Mouse (Mus musculus) heart, embryonic 11.5 days (tissue): ENCODE data around the gene Krtap14. TPM values are rescaled to one million over a fixed set of nuclear protein-coding genes. Genes with fewer than 3 reads are reported as not detected.

ENCODE experiments used
- ATAC-seq: fragments of 200-750 bp; cut with Nextera tagmentation; replicated peaks from 2 replicates; pipeline ENCODE4 v1.8.0; 2017; ENCODE audit warnings: moderate library complexity; ENCODE audit not compliant: insufficient number of reproducible peaks, low FRiP score, low TSS enrichment
- H3K27ac ChIP-seq: fragments of 300-500 bp; sonication (generic); 2 replicates; pipeline ENCODE4 v1.5.1; 2014; ENCODE audit warnings: mild to moderate bottlenecking, low read depth, low read length
- H3K27me3 ChIP-seq: fragments of 300-500 bp; sonication (generic); 2 replicates; pipeline ENCODE4 v1.6.1; 2014; ENCODE audit warnings: mild to moderate bottlenecking, low read length, mixed read lengths; ENCODE audit not compliant: control insufficient read depth, insufficient read depth
- H3K36me3 ChIP-seq: fragments of 300-500 bp; sonication (generic); 2 replicates; pipeline ENCODE4 v1.6.1; 2014; ENCODE audit warnings: mild to moderate bottlenecking, low read length, moderate library complexity, mixed read lengths; ENCODE audit not compliant: control insufficient read depth, insufficient read depth
- H3K4me1 ChIP-seq: fragments of 300-500 bp; sonication (generic); 2 replicates; pipeline ENCODE4 v1.6.1; 2014; ENCODE audit warnings: low read length; ENCODE audit not compliant: control insufficient read depth, insufficient read depth
- H3K4me2 ChIP-seq: fragments of 300-500 bp; sonication (generic); 2 replicates; pipeline ENCODE4 v1.6.1; 2014; ENCODE audit warnings: mild to moderate bottlenecking, moderate library complexity
- H3K4me3 ChIP-seq: fragments of 300-500 bp; sonication (generic); 2 replicates; pipeline ENCODE4 v1.5.1; 2014; ENCODE audit warnings: low read depth, low read length
- H3K9ac ChIP-seq: fragments of 300-500 bp; sonication (generic); 2 replicates; pipeline ENCODE4 v1.6.1; 2014; ENCODE audit warnings: mild to moderate bottlenecking, low read depth, low read length, moderate library complexity
- H3K9me3 ChIP-seq: fragments of 300-500 bp; sonication (generic); replicated peaks from 2 replicates; pipeline ENCODE4 v1.6.1; 2016; ENCODE audit warnings: low read length; ENCODE audit not compliant: control insufficient read depth
- WGBS: fragments of 180-500 bp; shearing (Covaris S2); extraction: QIAGEN DNeasy Blood & Tissue Kit; methylation state at CpG from one replicate; pipeline ENCODE4 v1.1.7; 2014; ENCODE audit not compliant: insufficient replicate concordance; 5-methylcytosine and 5-hydroxymethylcytosine counted together
- polyA plus RNA-seq: library from polyadenylated mRNA; unstranded; fragments of >200 nt; fragmentation: Nextera tagmentation; extraction: Ambion mirVana; gene quantifications from 2 replicates; pipeline ENCODE4 v1.2.1, GENCODE M21; 2014

The Krtap14 gene
- polyA plus RNA-seq, 1 experiment from 2014 or later = not detected

DNA sequence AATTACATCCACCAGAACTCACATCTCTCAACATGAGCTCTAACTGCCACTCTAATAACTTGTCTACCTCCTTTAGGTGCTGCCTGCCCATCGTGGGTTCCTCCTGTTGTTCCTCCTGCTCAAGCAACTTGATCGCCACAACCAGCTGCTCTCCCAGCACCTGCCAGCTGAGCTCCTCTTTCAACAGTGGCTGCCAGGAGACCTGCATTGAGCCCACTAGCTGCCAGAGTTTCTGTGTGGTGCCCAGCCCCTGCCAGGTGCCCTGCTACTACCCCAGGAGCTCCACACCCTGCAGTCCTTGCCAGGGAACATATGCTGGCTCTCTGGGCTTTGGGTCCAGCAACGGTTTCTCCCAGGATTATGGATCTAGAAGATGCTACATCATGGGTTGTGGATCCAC lies 5.9 kb downstream of the Krtap14 start, which contains the start of gene Krtap15:
Gene Krtap15 (plus strand): TSS at position 150 of the 400 bp plus-strand sequence.
- Histone ChIP-seq H3K4me1 (no peaks in the 10 kb centered on the region), H3K36me3 (no peaks in the 10 kb centered on the region), H3K4me2 (no peak within 1 kb of the TSS), H3K9me3 (no peaks in the 10 kb centered on the region), H3K27me3 (no peaks in the 10 kb centered on the region), H3K4me3 (no peak within 1 kb of the TSS), H3K27ac (no peak within 1 kb of the TSS), H3K9ac (no peak within 1 kb of the TSS)
- ATAC-seq = no peak
- 77% methylated on average over 3 of the region's 3 CpGs for WGBS

DNA sequence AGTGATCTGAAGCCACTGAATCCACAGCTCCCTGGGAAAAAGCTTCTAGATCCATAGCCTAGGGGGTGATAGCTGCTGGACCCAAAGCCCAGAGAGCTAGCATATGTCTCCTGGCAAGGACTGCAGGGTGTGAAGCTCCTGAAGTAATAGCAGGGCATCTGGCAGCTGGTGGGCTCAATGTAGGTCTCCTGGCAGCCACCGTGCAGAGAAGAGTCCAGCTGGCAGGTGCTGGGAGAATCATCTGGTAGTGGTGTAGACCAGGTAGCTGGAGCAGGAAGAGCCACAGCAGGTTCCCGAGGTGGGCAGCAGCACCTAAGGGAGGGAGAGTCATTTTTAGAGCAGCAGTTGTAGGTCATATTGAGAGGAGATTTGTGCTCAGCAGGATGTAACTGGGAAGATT lies 14.1 kb downstream of the Krtap14 start, which contains the start of gene Gm20741:
Gene Gm20741 (minus strand): TSS at position 394 of the 400 bp plus-strand sequence.
- no peak within 1 kb of the TSS for H3K4me2 ChIP-seq
- no peak within 1 kb of the TSS for H3K9ac ChIP-seq
- 74% methylated on average over 2 of the region's 2 CpGs for WGBS
- no peaks in the 10 kb centered on the region for H3K36me3 ChIP-seq
- no peaks in the 10 kb centered on the region for H3K9me3 ChIP-seq
- no peak within 1 kb of the TSS for H3K4me3 ChIP-seq
- no peak for ATAC-seq
- no peaks in the 10 kb centered on the region for H3K27me3 ChIP-seq
- no peaks in the 10 kb centered on the region for H3K4me1 ChIP-seq
- H3K27ac ChIP-seq = no peak within 1 kb of the TSS

DNA sequence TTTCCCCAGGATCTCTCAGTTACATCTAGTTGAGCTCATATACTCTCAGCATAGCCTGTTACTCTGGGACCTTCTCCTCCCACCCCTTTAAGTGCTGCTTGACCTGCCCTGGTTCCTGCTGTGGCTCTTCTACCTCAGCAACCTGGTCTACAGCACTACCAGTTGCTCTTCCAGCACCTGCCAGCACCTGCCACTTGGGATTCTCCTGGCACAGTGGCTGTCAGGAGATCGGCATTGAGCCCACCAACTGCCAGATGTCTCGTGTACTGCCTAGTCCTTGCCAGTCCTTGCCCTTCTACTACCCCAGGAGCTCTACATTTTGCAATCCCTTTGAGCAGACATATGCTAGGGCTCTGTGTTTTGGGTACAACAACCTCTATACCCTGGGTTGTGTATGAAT lies 39.2 kb downstream of the Krtap14 start:
- no peaks in the 10 kb centered on the region for H3K27me3 ChIP-seq
- H3K9me3 ChIP-seq = no peaks in the 10 kb centered on the region
- no peak overlapping the region for H3K4me2 ChIP-seq
- no peak for ATAC-seq
- no peaks in the 10 kb centered on the region for H3K36me3 ChIP-seq
- H3K4me1 ChIP-seq = no peaks in the 10 kb centered on the region
- no peak overlapping the region for H3K4me3 ChIP-seq
- WGBS = 74% methylated on average over 2 of the region's 2 CpGs
- H3K27ac ChIP-seq = no peak overlapping the region
- no peak overlapping the region for H3K9ac ChIP-seq

DNA sequence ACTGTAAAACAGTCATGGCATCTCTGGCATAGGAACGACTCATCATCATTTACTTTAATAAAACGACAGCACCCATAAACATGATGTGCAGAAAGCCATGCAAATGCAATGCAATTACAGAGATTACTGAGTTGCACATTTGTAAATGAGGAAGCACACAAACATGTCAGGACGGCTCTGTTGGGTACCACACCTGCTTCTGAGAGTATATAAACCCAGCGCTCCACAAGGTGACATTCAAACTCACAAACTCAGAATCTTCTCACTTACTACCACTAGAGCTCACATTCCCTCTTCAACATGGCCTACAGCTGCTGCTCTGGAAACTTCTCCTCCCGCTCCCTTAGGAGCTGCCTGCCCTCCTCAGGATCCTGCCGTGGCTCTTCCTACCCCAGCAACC lies 48.3 kb downstream of the Krtap14 start, which contains the start of gene Gm5965:
Gene Gm5965 (plus strand): TSS at position 301 of the 400 bp plus-strand sequence.
- WGBS = 77% methylated on average over 5 of the region's 6 CpGs
- H3K4me1 ChIP-seq = no peaks in the 10 kb centered on the region
- H3K4me2 ChIP-seq = no peak within 1 kb of the TSS
- ATAC-seq = no peak
- H3K27me3 ChIP-seq = no peaks in the 10 kb centered on the region
- H3K9ac ChIP-seq = no peak within 1 kb of the TSS
- no peak within 1 kb of the TSS for H3K27ac ChIP-seq
- H3K9me3 ChIP-seq = no peaks in the 10 kb centered on the region
- H3K4me3 ChIP-seq = no peak within 1 kb of the TSS
- H3K36me3 ChIP-seq = no peaks in the 10 kb centered on the region

DNA sequence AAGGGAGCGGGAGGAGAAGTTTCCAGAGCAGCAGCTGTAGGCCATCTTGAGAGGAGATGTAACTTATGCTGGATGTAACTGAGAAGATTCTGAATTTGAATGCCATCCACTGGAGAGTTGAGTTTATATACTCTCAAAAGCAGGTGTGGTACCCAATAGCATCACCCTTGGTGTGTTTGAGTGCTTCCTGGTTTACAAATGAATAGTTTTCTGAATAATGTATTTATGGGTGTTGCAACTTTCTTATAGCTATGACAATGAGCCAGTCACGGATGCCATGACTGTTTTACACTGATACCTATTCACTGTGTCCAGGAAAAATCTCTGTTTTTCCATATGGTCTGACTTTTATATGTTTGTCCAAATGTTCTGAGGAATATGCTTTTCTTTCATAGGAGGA lies 51.8 kb downstream of the Krtap14 start, which contains the start of gene 2310057N15Rik:
Gene 2310057N15Rik (minus strand): TSS at position 101 of the 400 bp plus-strand sequence.
- H3K9ac ChIP-seq = no peak within 1 kb of the TSS

More for the DNA sequence above, 51.8 kb downstream of the Krtap14 start, which contains the start of gene 2310057N15Rik:
- Histone ChIP-seq H3K9me3 (no peaks in the 10 kb centered on the region), H3K4me1 (no peaks in the 10 kb centered on the region), H3K27me3 (no peaks in the 10 kb centered on the region), H3K4me3 (no peak within 1 kb of the TSS), H3K4me2 (no peak within 1 kb of the TSS), H3K27ac (no peak within 1 kb of the TSS), H3K36me3 (no peaks in the 10 kb centered on the region)
- no peak for ATAC-seq
- WGBS = 65% methylated on average over 2 of the region's 2 CpGs

Other genes starting within 250 kb of the Krtap14 start
- not detected in 2 replicates for gene Krtap24-1, start 213.9 kb downstream of the Krtap14 start, polyA plus RNA-seq
- gene 2310079G19Rik, start 198.5 kb downstream of the Krtap14 start, polyA plus RNA-seq = not detected in 2 replicates
- not detected in 2 replicates for gene Krtap26-1, start 178.3 kb downstream of the Krtap14 start, polyA plus RNA-seq
- gene Krtap27-1, start 154.5 kb downstream of the Krtap14 start, polyA plus RNA-seq = not detected in 2 replicates
- gene 2310061N02Rik, start 118.2 kb downstream of the Krtap14 start, polyA plus RNA-seq = not detected in 2 replicates
- gene Krtap13-1, start 97.3 kb downstream of the Krtap14 start, polyA plus RNA-seq = not detected in 2 replicates
- not detected in 2 replicates for gene Krtap13, start 74.5 kb downstream of the Krtap14 start, polyA plus RNA-seq
- not detected in 2 replicates for gene 2310034C09Rik, start 67.3 kb downstream of the Krtap14 start, polyA plus RNA-seq
- gene 2310057N15Rik, start 51.9 kb downstream of the Krtap14 start, polyA plus RNA-seq = not detected in 2 replicates
- gene Gm5965, start 48.2 kb downstream of the Krtap14 start, polyA plus RNA-seq = not detected in 2 replicates
- gene Gm20741, start 13.9 kb downstream of the Krtap14 start, polyA plus RNA-seq = not detected in 2 replicates
- not detected in 2 replicates for gene Krtap15, start 5.9 kb downstream of the Krtap14 start, polyA plus RNA-seq
- gene Krtap19-1, start 43.3 kb upstream of the Krtap14 start, polyA plus RNA-seq = not detected in 2 replicates
- gene Krtap19-2, start 48.1 kb upstream of the Krtap14 start, polyA plus RNA-seq = not detected in 2 replicates
- gene Krtap19-3, start 51.9 kb upstream of the Krtap14 start, polyA plus RNA-seq = not detected in 2 replicates
- gene Krtap19-4, start 58.9 kb upstream of the Krtap14 start, polyA plus RNA-seq = not detected in 2 replicates
- not detected in 2 replicates for gene Krtap19-5, start 70.3 kb upstream of the Krtap14 start, polyA plus RNA-seq
- not detected in 2 replicates for gene Krtap19-9b, start 106.1 kb upstream of the Krtap14 start, polyA plus RNA-seq
- gene Krtap16-3, start 136.7 kb upstream of the Krtap14 start, polyA plus RNA-seq = not detected in 2 replicates
- gene Krtap22-2, start 184.6 kb upstream of the Krtap14 start, polyA plus RNA-seq = not detected in 2 replicates
- gene Gm10229, start 189.1 kb upstream of the Krtap14 start, polyA plus RNA-seq = not detected in 2 replicates
- not detected in 2 replicates for gene Krtap6-1, start 205.6 kb upstream of the Krtap14 start, polyA plus RNA-seq
- not detected in 2 replicates for gene Gm10228, start 215.3 kb upstream of the Krtap14 start, polyA plus RNA-seq
- not detected in 2 replicates for gene Krtap6-5, start 221.7 kb upstream of the Krtap14 start, polyA plus RNA-seq
- not detected in 2 replicates for gene 1110025L11Rik, start 237.9 kb upstream of the Krtap14 start, polyA plus RNA-seq